Mouse (Mus musculus): Measurements from ENCODE around the gene Ptp4a2. TPM values are rescaled to one million over a fixed set of nuclear protein-coding genes. Genes with fewer than 3 reads are reported as not detected.
A peak's percentile ranks its signal among the peaks of the same experiment; 100 is the strongest.

Gene Ptp4a2
- polyA plus RNA-seq, 1 experiment from 2014 or later, result 383 TPM

- TF ChIP-seq CTCF (IDR thresholded peaks at IDR 0.05; ENCODE audit: low read depth), result no peak
- Histone ChIP-seq H3K27me3 (ENCODE audit: insufficient read depth, low read length) (no peaks in the 10 kb centered on the region), H3K9me3 (replicated peaks; ENCODE audit: low read length) (no peaks in the 10 kb centered on the region), H3K36me3 (ENCODE audit: insufficient read depth, low read length) (no peaks in the 10 kb centered on the region), H3K27ac (no peak overlapping the region), H3K4me1 (replicated peaks; ENCODE audit: insufficient read depth, low read length) (0 out of 2 replicates have a peak, but pooled peaks cover 6% of the 10 kb centered on the region), H3K9ac (ENCODE audit: low read depth, low read length) (no peak overlapping the region), H3K4me3 (replicated peaks; ENCODE audit: low read depth, low read length) (no peak overlapping the region), H3K4me2 (ENCODE audit: low read length) (no peak overlapping the region)
- ATAC-seq (replicated peaks; ENCODE audit: low FRiP score, low read depth), result no peak
- 79% methylated on average over 11 of the region's 11 CpGs for WGBS
- DNase-seq (ENCODE audit: low spot score), result no peak
Measured at GRCm38 (mm10) chr4:129875406-129875805, 64.4 kb downstream of the Ptp4a2 start.

GRCm38 (mm10) chr4:129876831-129877764 is 66.1 kb downstream of the Ptp4a2 start:
- no peaks in the 10 kb centered on the region for H3K9me3 ChIP-seq (replicated peaks; ENCODE audit: low read length)
- DNase-seq (ENCODE audit: low spot score) (peak; percentile 79), ATAC-seq (replicated peaks; ENCODE audit: low FRiP score, low read depth) (peak; percentile 85)
- 13% methylated on average over 21 of the region's 21 CpGs for WGBS
- H3K4me3 ChIP-seq (replicated peaks; ENCODE audit: low read depth, low read length), result 0 out of 2 replicates have a peak overlapping the region, but pooled peaks have one; percentile 0
- peak overlapping the region; percentile 23; the same call in 1 of the 2 replicates for H3K9ac ChIP-seq (ENCODE audit: low read depth, low read length)
- no peaks in the 10 kb centered on the region for H3K36me3 ChIP-seq (ENCODE audit: insufficient read depth, low read length)
- 0 out of 2 replicates have a peak, but pooled peaks cover 2% of the 10 kb centered on the region for H3K4me1 ChIP-seq (replicated peaks; ENCODE audit: insufficient read depth, low read length)
- H3K27ac ChIP-seq, result peak overlapping the region; percentile 85
- no peaks in the 10 kb centered on the region for H3K27me3 ChIP-seq (ENCODE audit: insufficient read depth, low read length)
- no peak for TF ChIP-seq CTCF (IDR thresholded peaks at IDR 0.05; ENCODE audit: low read depth)
- peak overlapping the region; percentile 46 for H3K4me2 ChIP-seq (ENCODE audit: low read length)

- no peaks in the 10 kb centered on the region for H3K27me3 ChIP-seq (ENCODE audit: insufficient read depth, low read length)
- no peaks in the 10 kb centered on the region for H3K9me3 ChIP-seq (replicated peaks; ENCODE audit: low read length)
- H3K4me2 ChIP-seq (ENCODE audit: low read length), result peak overlapping the region; percentile 46
- 0 out of 2 replicates have a peak, but pooled peaks cover 2% of the 10 kb centered on the region for H3K4me1 ChIP-seq (replicated peaks; ENCODE audit: insufficient read depth, low read length)
- WGBS, result 74% methylated on average over 11 of the region's 11 CpGs
- DNase-seq (ENCODE audit: low spot score) (no peak), ATAC-seq (replicated peaks; ENCODE audit: low FRiP score, low read depth) (0 out of 2 replicates have a peak, but pooled peaks have one; percentile 34)
- H3K36me3 ChIP-seq (ENCODE audit: insufficient read depth, low read length), result no peaks in the 10 kb centered on the region
- no peak overlapping the region for H3K4me3 ChIP-seq (replicated peaks; ENCODE audit: low read depth, low read length)
- peak overlapping the region; percentile 23; the same call in 1 of the 2 replicates for H3K9ac ChIP-seq (ENCODE audit: low read depth, low read length)
- no peak for TF ChIP-seq CTCF (IDR thresholded peaks at IDR 0.05; ENCODE audit: low read depth)
- peak overlapping the region; percentile 85; the same call in 1 of the 2 replicates for H3K27ac ChIP-seq
Measured at GRCm38 (mm10) chr4:129877967-129878655, 67.1 kb downstream of the Ptp4a2 start.

- H3K27ac ChIP-seq, result no peak overlapping the region
- no peak for DNase-seq (ENCODE audit: low spot score)
- H3K4me3 ChIP-seq (replicated peaks; ENCODE audit: low read depth, low read length), result no peak overlapping the region
- H3K4me2 ChIP-seq (ENCODE audit: low read length), result no peak overlapping the region
- 0 out of 2 replicates have a peak, but pooled peaks cover 2% of the 10 kb centered on the region for H3K4me1 ChIP-seq (replicated peaks; ENCODE audit: insufficient read depth, low read length)
- no peak for ATAC-seq (replicated peaks; ENCODE audit: low FRiP score, low read depth)
- no peaks in the 10 kb centered on the region for H3K27me3 ChIP-seq (ENCODE audit: insufficient read depth, low read length)
- no peaks in the 10 kb centered on the region for H3K9me3 ChIP-seq (replicated peaks; ENCODE audit: low read length)
- 78% methylated on average over 8 of the region's 8 CpGs for WGBS
- H3K36me3 ChIP-seq (ENCODE audit: insufficient read depth, low read length), result no peaks in the 10 kb centered on the region
- H3K9ac ChIP-seq (ENCODE audit: low read depth, low read length), result no peak overlapping the region
- TF ChIP-seq CTCF (IDR thresholded peaks at IDR 0.05; ENCODE audit: low read depth), result no peak
Measured at GRCm38 (mm10) chr4:129878656-129879145, 67.7 kb downstream of the Ptp4a2 start.

GRCm38 (mm10) chr4:129879206-129879780 is 68.3 kb downstream of the Ptp4a2 start:
- Histone ChIP-seq H3K4me3 (replicated peaks; ENCODE audit: low read depth, low read length) (no peak overlapping the region), H3K27ac (no peak overlapping the region), H3K4me2 (ENCODE audit: low read length) (no peak overlapping the region), H3K4me1 (replicated peaks; ENCODE audit: insufficient read depth, low read length) (0 out of 2 replicates have a peak, but pooled peaks cover 2% of the 10 kb centered on the region), H3K27me3 (ENCODE audit: insufficient read depth, low read length) (no peaks in the 10 kb centered on the region), H3K9ac (ENCODE audit: low read depth, low read length) (no peak overlapping the region), H3K36me3 (ENCODE audit: insufficient read depth, low read length) (no peaks in the 10 kb centered on the region), H3K9me3 (replicated peaks; ENCODE audit: low read length) (no peaks in the 10 kb centered on the region)
- ATAC-seq (replicated peaks; ENCODE audit: low FRiP score, low read depth) (no peak), DNase-seq (ENCODE audit: low spot score) (no peak)
- no peak for TF ChIP-seq CTCF (IDR thresholded peaks at IDR 0.05; ENCODE audit: low read depth)
- 68% methylated on average over 4 of the region's 4 CpGs for WGBS

All from kidney, postnatal 0 days (tissue).